Mouse (Mus musculus) liver, embryonic 14.5 days (tissue): Measurements from ENCODE around the gene Ttc34. TPM values are rescaled to one million over a fixed set of nuclear protein-coding genes. Genes with fewer than 3 reads are reported as not detected.

ENCODE experiments used
- ATAC-seq: fragments of 200-750 bp; cut with Nextera tagmentation; 2 replicates; pipeline ENCODE4 v1.8.0; 2017; ENCODE audit warnings: moderate number of reproducible peaks, mild to moderate bottlenecking, moderate library complexity; ENCODE audit not compliant: insufficient read depth
- DNase-seq, 3 experiments: peaks; one replicate each; pipeline ENCODE4 v3.0.0-alpha.2; 2012 to 2013; ENCODE audit warnings: low read depth in 3 of 3, low spot score in 3 of 3
- H3K27ac ChIP-seq: fragments of 300-500 bp; sonication (generic); 2 replicates; pipeline ENCODE4 v1.5.1; 2014; ENCODE audit warnings: moderate library complexity, mild to moderate bottlenecking, control low read depth, inconsistent platforms
- H3K27me3 ChIP-seq: fragments of 300-500 bp; sonication (generic); 2 replicates; pipeline ENCODE4 v1.6.1; 2014; ENCODE audit warnings: mild to moderate bottlenecking, low read length, moderate library complexity; ENCODE audit not compliant: control insufficient read depth, insufficient read depth
- H3K36me3 ChIP-seq: fragments of 300-500 bp; sonication (generic); replicated peaks from 2 replicates; pipeline ENCODE4 v1.6.1; 2014; ENCODE audit warnings: low read depth; ENCODE audit not compliant: control insufficient read depth, insufficient read depth
- H3K4me1 ChIP-seq, 2 experiments: fragments of 200-500 bp in 1 of 2; fragments of 300-500 bp in 1 of 2; sonication (generic) in 1 of 2; replicated peaks; 2 replicates each; pipeline ENCODE4 v1.6.1; 2012 to 2014; ENCODE audit warnings: antibody characterized with exemption in 1 of 2, inconsistent platforms in 1 of 2, low read length in 1 of 2; ENCODE audit not compliant: control insufficient read depth in 2 of 2, insufficient read depth in 2 of 2
- H3K4me2 ChIP-seq: fragments of 300-500 bp; sonication (generic); 2 replicates; pipeline ENCODE4 v1.6.1; 2014; ENCODE audit warnings: low read depth, mild to moderate bottlenecking, control low read depth, moderate library complexity
- H3K4me3 ChIP-seq, 2 experiments: fragments of 200-500 bp in 1 of 2; fragments of 300-500 bp in 1 of 2; sonication (generic) in 1 of 2; 2 replicates each; pipeline ENCODE4 v1.5.1; 2012 to 2014; ENCODE audit warnings: low read depth in 2 of 2, low read length in 2 of 2, mild to moderate bottlenecking in 2 of 2, control low read depth in 1 of 2, inconsistent platforms in 1 of 2, moderate library complexity in 1 of 2; ENCODE audit not compliant: insufficient read depth in 1 of 2
- H3K9ac ChIP-seq: fragments of 300-500 bp; sonication (generic); replicated peaks from 2 replicates; pipeline ENCODE4 v1.6.1; 2014; ENCODE audit warnings: mild to moderate bottlenecking, control low read depth, moderate library complexity
- H3K9me3 ChIP-seq: fragments of 300-500 bp; sonication (generic); 2 replicates; pipeline ENCODE4 v1.6.1; 2016; ENCODE audit warnings: low read length, mixed read lengths; ENCODE audit not compliant: control insufficient read depth
- CTCF ChIP-seq: IDR thresholded peaks from 2 replicates; pipeline ENCODE4 v1.5.1; 2016; ENCODE audit warnings: antibody characterized with exemption, low read depth, control low read depth
- EP300 ChIP-seq: IDR thresholded peaks from 2 replicates; pipeline ENCODE4 v1.6.1; 2016; ENCODE audit warnings: antibody characterized with exemption, low read depth
- WGBS: fragments of 180-500 bp; shearing (Covaris S2); extraction: QIAGEN DNeasy Blood & Tissue Kit; methylation state at CpG from one replicate; pipeline ENCODE4 v1.1.7; 2014; ENCODE audit not compliant: insufficient replicate concordance; 5-methylcytosine and 5-hydroxymethylcytosine counted together
- polyA plus RNA-seq, 2 experiments: library from polyadenylated mRNA; depleted of rRNA in 1 of 2; stranded (reverse) in 1 of 2; unstranded in 1 of 2; fragments of >200 nt; fragmentation: Nextera tagmentation in 1 of 2; extraction: Ambion mirVana in 1 of 2; gene quantifications; 2 replicates each; pipeline versions ENCODE4 v1.2.1 to v1.2.3; 2012 to 2014

Ttc34 gene
- polyA plus RNA-seq, 2 experiments = not detected

GRCm38 (mm10) chr4:154864271-154864771, 27.1 kb downstream of the Ttc34 start:
- Histone ChIP-seq H3K9ac (peak overlapping the region; percentile 37), H3K4me3 (peak overlapping the region; percentile 43 to 52; a peak in 3 of 4 replicates), H3K4me1 (no peaks in the 10 kb centered on the region; a peak in 1 of 4 replicates), H3K27me3 (no peaks in the 10 kb centered on the region), H3K9me3 (no peaks in the 10 kb centered on the region), H3K27ac (no peak overlapping the region), H3K4me2 (peak overlapping the region; percentile 68), H3K36me3 (no peaks in the 10 kb centered on the region)
- TF ChIP-seq EP300 (no peak), CTCF (peak; percentile 43)
- DNase-seq (peak; percentile 59 to 66 (median 64)), ATAC-seq (peak; percentile 77)
- 2% methylated on average over 18 of the region's 18 CpGs for WGBS

- 75% methylated on average over 18 of the region's 18 CpGs for WGBS
- H3K4me3 ChIP-seq = no peak overlapping the region
- ATAC-seq = no peak
- DNase-seq = no peak
- no peaks in the 10 kb centered on the region for H3K9me3 ChIP-seq
- no peaks in the 10 kb centered on the region for H3K27me3 ChIP-seq
- no peak overlapping the region; the same call in 1 of the 2 replicates for H3K9ac ChIP-seq
- TF ChIP-seq EP300 = no peak
- no peak for TF ChIP-seq CTCF
- H3K36me3 ChIP-seq = no peaks in the 10 kb centered on the region
- H3K27ac ChIP-seq = no peak overlapping the region
- H3K4me1 ChIP-seq = no peaks in the 10 kb centered on the region; a peak in 1 of 4 replicates
- H3K4me2 ChIP-seq = peak overlapping the region; percentile 68
Observed at GRCm38 (mm10) chr4:154864961-154865760, 27.9 kb downstream of the Ttc34 start.

- no peak for DNase-seq
- Histone ChIP-seq H3K4me3 (no peak overlapping the region), H3K27ac (no peak overlapping the region), H3K36me3 (no peaks in the 10 kb centered on the region), H3K27me3 (no peaks in the 10 kb centered on the region), H3K4me1 (no peaks in the 10 kb centered on the region; a peak in 1 of 4 replicates), H3K9ac (no peak overlapping the region), H3K9me3 (no peaks in the 10 kb centered on the region), H3K4me2 (no peak overlapping the region)
- ATAC-seq = no peak
- 69% methylated on average over 5 of the region's 5 CpGs for WGBS
- no peak for TF ChIP-seq EP300
- TF ChIP-seq CTCF = no peak
Observed at GRCm38 (mm10) chr4:154866391-154866790, 29.1 kb downstream of the Ttc34 start.

GRCm38 (mm10) chr4:154867257-154867656, 30.0 kb downstream of the Ttc34 start:
- H3K4me1 ChIP-seq = no peaks in the 10 kb centered on the region; a peak in 1 of 4 replicates
- no peak overlapping the region for H3K4me3 ChIP-seq
- no peaks in the 10 kb centered on the region for H3K27me3 ChIP-seq
- H3K4me2 ChIP-seq = no peak overlapping the region
- H3K27ac ChIP-seq = no peak overlapping the region
- no peaks in the 10 kb centered on the region for H3K9me3 ChIP-seq
- 60% methylated on average over 6 of the region's 6 CpGs for WGBS
- H3K36me3 ChIP-seq = no peaks in the 10 kb centered on the region
- DNase-seq (no peak), ATAC-seq (no peak)
- TF ChIP-seq EP300 (no peak), CTCF (no peak)
- H3K9ac ChIP-seq = no peak overlapping the region

GRCm38 (mm10) chr4:154869440-154869839, 32.2 kb downstream of the Ttc34 start, which contains the start of gene Mmel1:
TSS of gene Mmel1 (plus strand) at chr4:154869585.
- DNase-seq = no peak
- H3K4me2 ChIP-seq = no peak within 1 kb of the TSS

More at GRCm38 (mm10) chr4:154869440-154869839, 32.2 kb downstream of the Ttc34 start, which contains the start of gene Mmel1:
- H3K27me3 ChIP-seq = no peaks in the 10 kb centered on the region
- no peaks in the 10 kb centered on the region for H3K36me3 ChIP-seq
- TF ChIP-seq EP300 = no peak
- TF ChIP-seq CTCF = no peak
- no peak for ATAC-seq
- H3K9me3 ChIP-seq = no peaks in the 10 kb centered on the region
- no peak within 1 kb of the TSS for H3K27ac ChIP-seq
- WGBS = 58% methylated on average over 7 of the region's 7 CpGs
- no peak within 1 kb of the TSS for H3K9ac ChIP-seq
- H3K4me1 ChIP-seq = no peaks in the 10 kb centered on the region
- no peak within 1 kb of the TSS for H3K4me3 ChIP-seq
